Mouse (Mus musculus): ENCODE measurements around the gene Rhog. TPM values are rescaled to one million over a fixed set of nuclear protein-coding genes. Genes with fewer than 3 reads are reported as not detected.
A peak's percentile ranks its signal among the peaks of the same experiment; 100 is the strongest.

The Rhog gene
- polyA plus RNA-seq, 1 experiment from 2014 or later = 60.2 TPM

GRCm38 (mm10) chr7:102249531-102249895 lies 6.3 kb downstream of the Rhog start:
- peak overlapping the region; percentile 88 for H3K4me3 ChIP-seq (replicated peaks)
- peak overlapping the region; percentile 90 for H3K9ac ChIP-seq
- no peaks in the 10 kb centered on the region for H3K36me3 ChIP-seq
- under 1% methylated on average over 23 of the region's 23 CpGs for WGBS
- no peaks in the 10 kb centered on the region for H3K27me3 ChIP-seq (replicated peaks)
- H3K27ac ChIP-seq = peak overlapping the region; percentile 99
- peak; percentile 42 for ATAC-seq
- no peaks in the 10 kb centered on the region for H3K9me3 ChIP-seq
- H3K4me2 ChIP-seq (replicated peaks) = peak overlapping the region; percentile 80
- peaks cover 45% of the 10 kb centered on the region for H3K4me1 ChIP-seq (replicated peaks)

GRCm38 (mm10) chr7:102248691-102249404 lies 7.0 kb downstream of the Rhog start:
- Histone ChIP-seq H3K9me3 (no peaks in the 10 kb centered on the region), H3K4me3 (replicated peaks) (peak overlapping the region; percentile 88), H3K4me2 (replicated peaks) (peak overlapping the region; percentile 80), H3K27me3 (replicated peaks) (no peaks in the 10 kb centered on the region), H3K36me3 (no peaks in the 10 kb centered on the region), H3K9ac (peak overlapping the region; percentile 90), H3K4me1 (replicated peaks) (peaks cover 52% of the 10 kb centered on the region), H3K27ac (peak overlapping the region; percentile 99)
- ATAC-seq = no peak
- WGBS = 14% methylated on average over 16 of the region's 16 CpGs

DNA sequence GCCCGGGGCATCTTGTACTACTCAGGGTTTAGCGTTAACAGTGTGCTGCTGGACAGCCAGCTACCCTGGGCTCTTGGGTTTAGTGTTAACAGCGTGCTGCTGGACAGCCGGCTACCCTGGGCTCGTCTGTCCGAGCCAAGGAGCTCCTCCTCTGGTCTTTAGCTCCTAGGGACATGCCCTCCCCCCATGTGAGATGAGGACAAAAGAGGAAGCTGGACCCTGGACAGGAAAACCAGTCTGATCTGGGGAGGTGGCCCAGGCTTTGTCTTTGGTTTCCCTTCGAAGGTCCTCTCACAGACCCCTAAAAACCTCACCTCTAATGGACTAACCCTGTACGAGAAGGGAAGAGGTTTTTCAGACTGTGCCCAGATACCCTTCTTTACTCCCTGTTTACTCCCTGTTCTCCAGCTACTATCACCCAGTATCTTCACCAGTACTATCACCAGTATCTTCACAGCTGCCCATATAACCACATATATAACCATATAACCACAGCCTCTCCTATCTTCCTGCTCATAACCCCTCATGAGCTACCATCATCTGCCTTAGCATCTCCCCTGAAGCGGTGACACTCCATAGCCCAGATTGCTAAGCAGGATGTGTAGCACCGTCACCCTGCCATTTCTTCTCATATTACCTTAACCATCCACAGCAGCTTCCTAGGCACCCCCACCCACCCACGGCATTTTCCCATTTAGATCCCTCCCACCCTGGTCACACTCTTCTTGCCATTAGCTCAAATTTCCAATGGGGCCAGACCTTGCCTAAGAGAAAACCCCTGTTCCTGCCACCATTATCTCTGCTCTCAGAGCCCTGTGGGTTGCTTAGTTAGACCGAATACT lies 8.7 kb downstream of the Rhog start:
- Histone ChIP-seq H3K4me1 (replicated peaks) (peaks cover 61% of the 10 kb centered on the region), H3K27ac (0 out of 2 replicates have a peak overlapping the region, but pooled peaks have one; percentile 10), H3K4me2 (replicated peaks) (peak overlapping the region; percentile 80), H3K9ac (0 out of 2 replicates have a peak overlapping the region, but pooled peaks have one; percentile 13), H3K36me3 (no peaks in the 10 kb centered on the region), H3K9me3 (no peaks in the 10 kb centered on the region), H3K4me3 (replicated peaks) (no peak overlapping the region), H3K27me3 (replicated peaks) (no peaks in the 10 kb centered on the region)
- no peak for ATAC-seq
- WGBS = 58% methylated on average over 12 of the region's 12 CpGs

GRCm38 (mm10) chr7:102246265-102246664 lies 9.6 kb downstream of the Rhog start:
- WGBS = 44% methylated on average over 6 of the region's 6 CpGs
- ATAC-seq = no peak
- peaks cover 61% of the 10 kb centered on the region for H3K4me1 ChIP-seq (replicated peaks)
- H3K27me3 ChIP-seq (replicated peaks) = no peaks in the 10 kb centered on the region
- no peaks in the 10 kb centered on the region for H3K36me3 ChIP-seq
- H3K9ac ChIP-seq = peak overlapping the region; percentile 11; the same call in 1 of the 2 replicates
- peak overlapping the region; percentile 28 for H3K4me2 ChIP-seq (replicated peaks)
- no peaks in the 10 kb centered on the region for H3K9me3 ChIP-seq
- H3K4me3 ChIP-seq (replicated peaks) = no peak overlapping the region
- peak overlapping the region; percentile 29 for H3K27ac ChIP-seq

DNA sequence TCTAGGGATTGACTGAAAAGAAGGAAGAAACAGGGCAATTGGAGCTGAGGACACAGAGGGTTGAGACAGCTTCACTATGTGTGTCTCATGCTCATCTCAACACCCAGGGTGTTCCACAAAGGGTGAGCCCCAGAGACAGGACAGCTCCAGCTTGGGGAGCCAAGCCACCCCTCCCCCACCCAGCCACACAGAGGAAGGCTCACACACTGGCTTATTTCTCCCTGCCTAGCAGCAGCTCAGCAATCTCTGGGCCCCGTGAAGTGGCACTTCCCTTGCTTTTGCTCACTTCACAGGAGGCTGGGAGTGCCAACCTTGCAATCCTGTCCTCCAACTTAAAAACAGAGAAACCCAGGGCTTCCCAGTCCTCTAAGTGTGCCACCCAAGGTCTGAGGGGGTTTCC lies 10.1 kb downstream of the Rhog start:
- no peaks in the 10 kb centered on the region for H3K27me3 ChIP-seq (replicated peaks)
- H3K9me3 ChIP-seq = no peaks in the 10 kb centered on the region
- peak overlapping the region; percentile 28 for H3K4me2 ChIP-seq (replicated peaks)
- H3K27ac ChIP-seq = peak overlapping the region; percentile 29
- no peak overlapping the region for H3K4me3 ChIP-seq (replicated peaks)
- WGBS = 11% methylated on average over 1 of the region's 1 CpGs
- H3K4me1 ChIP-seq (replicated peaks) = peaks cover 61% of the 10 kb centered on the region
- no peak for ATAC-seq
- peaks cover 4% of the 10 kb centered on the region; the same call in 1 of the 2 replicates for H3K36me3 ChIP-seq
- H3K9ac ChIP-seq = peak overlapping the region; percentile 11; the same call in 1 of the 2 replicates

- H3K9ac ChIP-seq = no peak overlapping the region
- peak overlapping the region; percentile 58 for H3K27ac ChIP-seq
- H3K4me2 ChIP-seq (replicated peaks) = no peak overlapping the region; the same call in 1 of the 2 replicates
- H3K4me3 ChIP-seq (replicated peaks) = no peak overlapping the region
- no peaks in the 10 kb centered on the region for H3K27me3 ChIP-seq (replicated peaks)
- H3K4me1 ChIP-seq (replicated peaks) = peaks cover 61% of the 10 kb centered on the region
- H3K36me3 ChIP-seq = peaks cover 6% of the 10 kb centered on the region
- 71% methylated on average over 3 of the region's 3 CpGs for WGBS
- ATAC-seq = no peak
- H3K9me3 ChIP-seq = no peaks in the 10 kb centered on the region
These were observed 10.9 kb downstream of the Rhog start for GRCm38 (mm10) chr7:102244782-102245535.

DNA sequence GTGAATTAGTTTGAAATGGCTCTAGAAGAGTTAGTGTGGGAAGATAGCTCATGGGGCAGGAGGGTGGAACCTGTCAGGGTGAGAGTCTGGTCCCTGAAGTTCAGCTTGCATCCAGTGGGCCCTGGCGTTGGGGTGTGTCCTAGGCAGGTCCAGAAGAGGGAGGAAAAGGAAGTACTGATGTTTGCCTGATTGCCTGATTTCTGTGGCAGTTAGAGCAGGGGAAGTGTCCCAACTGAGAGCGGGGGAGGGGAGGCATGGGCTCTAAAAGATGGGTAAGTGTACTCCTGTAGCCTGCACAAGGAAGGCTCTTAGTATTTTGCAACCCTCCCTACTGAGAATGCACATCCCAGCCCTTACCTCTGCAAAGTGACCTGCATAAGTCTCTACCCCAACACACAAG lies 12.0 kb downstream of the Rhog start:
- Histone ChIP-seq H3K4me1 (replicated peaks) (peaks cover 59% of the 10 kb centered on the region), H3K9me3 (no peaks in the 10 kb centered on the region), H3K4me2 (replicated peaks) (no peak overlapping the region), H3K4me3 (replicated peaks) (no peak overlapping the region), H3K27ac (peak overlapping the region; percentile 67; the same call in 1 of the 2 replicates), H3K9ac (no peak overlapping the region), H3K36me3 (peaks cover 14% of the 10 kb centered on the region), H3K27me3 (replicated peaks) (no peaks in the 10 kb centered on the region)
- 65% methylated on average over 2 of the region's 2 CpGs for WGBS
- peak; percentile 11; the same call in 1 of the 2 replicates for ATAC-seq

DNA sequence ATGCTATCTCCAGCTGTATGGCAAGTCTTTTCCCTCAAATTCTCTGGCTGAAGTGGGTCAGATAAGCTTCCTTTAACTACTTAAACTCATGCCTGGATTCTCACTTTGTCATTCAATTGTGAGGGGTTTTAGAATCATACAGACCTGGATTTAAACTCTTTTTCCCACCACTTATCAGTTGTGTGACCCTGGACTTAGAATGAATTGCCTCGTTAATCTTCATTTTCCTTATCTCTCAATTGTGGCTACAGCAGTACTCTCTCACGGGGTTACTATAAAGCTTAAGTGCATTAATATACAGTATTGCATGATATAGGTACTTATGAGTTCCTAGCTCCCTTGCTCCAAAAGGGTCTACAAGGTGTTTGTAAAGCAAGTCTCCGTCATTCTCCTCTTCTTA lies 12.9 kb downstream of the Rhog start:
- Histone ChIP-seq H3K4me1 (replicated peaks) (peaks cover 49% of the 10 kb centered on the region), H3K9ac (no peak overlapping the region), H3K4me2 (replicated peaks) (no peak overlapping the region), H3K36me3 (peaks cover 22% of the 10 kb centered on the region), H3K27me3 (replicated peaks) (no peaks in the 10 kb centered on the region), H3K9me3 (no peaks in the 10 kb centered on the region), H3K4me3 (replicated peaks) (no peak overlapping the region), H3K27ac (peak overlapping the region; percentile 67)
- peak; percentile 37; the same call in 1 of the 2 replicates for ATAC-seq
- WGBS = 61% methylated on average over 3 of the region's 3 CpGs

- no peaks in the 10 kb centered on the region for H3K9me3 ChIP-seq
- H3K4me1 ChIP-seq (replicated peaks) = peaks cover 44% of the 10 kb centered on the region
- peaks cover 22% of the 10 kb centered on the region for H3K36me3 ChIP-seq
- H3K27ac ChIP-seq = no peak overlapping the region
- no peaks in the 10 kb centered on the region for H3K27me3 ChIP-seq (replicated peaks)
- ATAC-seq = no peak
- WGBS = 81% methylated on average over 5 of the region's 5 CpGs
- no peak overlapping the region for H3K4me2 ChIP-seq (replicated peaks)
- no peak overlapping the region for H3K4me3 ChIP-seq (replicated peaks)
- no peak overlapping the region for H3K9ac ChIP-seq
These were observed 13.5 kb downstream of the Rhog start for GRCm38 (mm10) chr7:102242371-102242770.

- Histone ChIP-seq H3K4me3 (replicated peaks) (no peak overlapping the region), H3K36me3 (peaks cover 35% of the 10 kb centered on the region), H3K4me1 (replicated peaks) (peaks cover 16% of the 10 kb centered on the region), H3K4me2 (replicated peaks) (no peak overlapping the region), H3K27ac (no peak overlapping the region), H3K9ac (no peak overlapping the region), H3K9me3 (no peaks in the 10 kb centered on the region), H3K27me3 (replicated peaks) (no peaks in the 10 kb centered on the region)
- no peak for ATAC-seq
- WGBS = 90% methylated on average over 16 of the region's 16 CpGs
These were observed 16.3 kb downstream of the Rhog start for GRCm38 (mm10) chr7:102239591-102239990.

DNA sequence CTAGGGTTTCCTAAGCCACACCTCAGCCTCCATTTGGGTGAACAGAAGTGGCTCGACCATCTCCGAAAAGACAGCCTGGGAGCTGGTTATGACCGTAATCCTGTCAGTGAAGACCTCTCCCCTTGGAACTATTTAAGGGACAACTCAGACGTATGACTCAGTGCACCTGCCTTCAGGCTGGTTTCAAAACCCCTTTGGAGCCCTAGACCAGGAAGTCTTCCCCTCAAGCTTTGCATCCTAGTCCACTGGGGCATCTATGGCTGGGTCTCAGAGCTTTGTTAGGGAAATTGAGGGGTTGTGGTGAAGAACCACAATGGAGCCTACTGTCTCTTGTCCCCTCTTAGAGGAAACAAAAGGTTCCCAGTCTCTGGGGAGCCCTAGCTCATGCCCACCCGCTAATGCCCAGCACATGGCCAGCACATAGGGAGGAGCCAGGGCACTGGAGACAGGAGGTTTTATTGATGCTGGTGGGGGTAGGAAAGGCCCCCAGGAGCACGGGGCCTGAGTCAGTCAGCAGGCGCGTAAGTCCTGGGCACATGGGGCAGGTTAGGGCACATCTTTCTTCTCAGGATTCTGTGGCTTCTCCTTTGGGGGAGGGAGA lies 17.1 kb downstream of the Rhog start:
- Histone ChIP-seq H3K4me3 (replicated peaks) (no peak overlapping the region), H3K27me3 (replicated peaks) (no peaks in the 10 kb centered on the region), H3K4me1 (replicated peaks) (peaks cover 8% of the 10 kb centered on the region), H3K36me3 (peaks cover 35% of the 10 kb centered on the region), H3K9ac (no peak overlapping the region), H3K27ac (no peak overlapping the region), H3K9me3 (no peaks in the 10 kb centered on the region), H3K4me2 (replicated peaks) (no peak overlapping the region)
- WGBS = 84% methylated on average over 8 of the region's 8 CpGs
- no peak for ATAC-seq
